Mouse (Mus musculus) liver, adult (tissue): ENCODE measurements around the gene Arl4c.

Source experiments
- GATA4 ChIP-seq: IDR thresholded peaks from 2 replicates; pipeline ENCODE4 v1.6.1; 2014; ENCODE audit warnings: mild to moderate bottlenecking, low read length; ENCODE audit not compliant: insufficient replicate concordance

The Arl4c gene

GRCm38 (mm10) chr1:88648742-88649141, 53.3 kb downstream of the Arl4c start:
- TF ChIP-seq GATA4, result no peak

GRCm38 (mm10) chr1:88645599-88646119, 56.4 kb downstream of the Arl4c start:
- TF ChIP-seq GATA4, result no peak

- TF ChIP-seq GATA4, result no peak
Observed at GRCm38 (mm10) chr1:88644417-88644816, 57.6 kb downstream of the Arl4c start.

GRCm38 (mm10) chr1:88643181-88643823, 58.7 kb downstream of the Arl4c start:
- TF ChIP-seq GATA4, result no peak

GRCm38 (mm10) chr1:88642735-88643134, 59.3 kb downstream of the Arl4c start:
- no peak for TF ChIP-seq GATA4

- no peak for TF ChIP-seq GATA4
Observed at GRCm38 (mm10) chr1:88641678-88642215, 60.3 kb downstream of the Arl4c start.

- TF ChIP-seq GATA4, result no peak
Observed at GRCm38 (mm10) chr1:88641194-88641593, 60.8 kb downstream of the Arl4c start.

GRCm38 (mm10) chr1:88639432-88640281, 62.4 kb downstream of the Arl4c start:
- peak; percentile 35; the same call in 1 of the 2 replicates for TF ChIP-seq GATA4

- no peak for TF ChIP-seq GATA4
Observed at GRCm38 (mm10) chr1:88638622-88639021, 63.4 kb downstream of the Arl4c start.

GRCm38 (mm10) chr1:88635659-88636058, 66.4 kb downstream of the Arl4c start:
- TF ChIP-seq GATA4, result peak; percentile 22; the same call in 1 of the 2 replicates

- no peak for TF ChIP-seq GATA4
Observed at GRCm38 (mm10) chr1:88632851-88633250, 69.2 kb downstream of the Arl4c start.

GRCm38 (mm10) chr1:88629966-88630488, 72.0 kb downstream of the Arl4c start:
- no peak for TF ChIP-seq GATA4

- peak; percentile 79; the same call in 1 of the 2 replicates for TF ChIP-seq GATA4
Observed at GRCm38 (mm10) chr1:88625190-88625589, 76.8 kb downstream of the Arl4c start.

- TF ChIP-seq GATA4, result no peak
Observed at GRCm38 (mm10) chr1:88624376-88624775, 77.6 kb downstream of the Arl4c start.

GRCm38 (mm10) chr1:88623541-88624115, 78.4 kb downstream of the Arl4c start:
- no peak for TF ChIP-seq GATA4
